Mouse (Mus musculus): ENCODE data around the gene Apoa2.
"Not testable (repeated sequence)": the region's sequence is repeated elsewhere in the genome, so short reads cannot be mapped to it uniquely, and the experiment has no call there.

DNA sequence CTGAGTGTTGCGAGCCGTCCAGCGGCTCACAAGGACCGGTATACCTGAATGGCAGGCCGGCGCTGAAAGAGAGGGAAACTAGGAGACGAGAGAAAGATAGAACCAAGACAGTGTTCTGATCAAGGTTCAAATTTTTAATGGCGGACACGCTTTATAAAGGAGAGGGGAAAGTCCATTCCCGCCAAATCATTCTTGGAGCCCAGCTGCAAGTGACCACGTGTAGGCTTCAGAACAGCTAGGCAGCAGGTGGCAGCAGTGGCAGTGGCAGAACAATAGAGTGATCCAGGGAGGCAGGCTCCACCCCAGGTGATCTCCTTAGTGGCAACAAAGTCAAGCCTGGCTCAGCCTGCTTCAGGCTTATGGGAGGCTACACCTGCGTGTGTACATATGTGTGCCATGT, 17.1 kb downstream of the Apoa2 start:
- not testable (repeated sequence) for TF ChIP-seq TCF12 (IDR thresholded peaks at IDR 0.05; ENCODE audit: insufficient read depth, poor library complexity, severe bottlenecking); POLR2A (IDR thresholded peaks at IDR 0.05; ENCODE audit: insufficient read length, low read depth); USF1 (IDR thresholded peaks at IDR 0.05; ENCODE audit: low read depth); MAX (IDR thresholded peaks at IDR 0.05; ENCODE audit: low read depth); MYOD1 (IDR thresholded peaks at IDR 0.05; ENCODE audit: control insufficient read depth in 1 of 3, insufficient read length in 2 of 3, low read depth in 2 of 3)

Data from myocyte (in vitro differentiated cells).